In the genomic region with DNA sequence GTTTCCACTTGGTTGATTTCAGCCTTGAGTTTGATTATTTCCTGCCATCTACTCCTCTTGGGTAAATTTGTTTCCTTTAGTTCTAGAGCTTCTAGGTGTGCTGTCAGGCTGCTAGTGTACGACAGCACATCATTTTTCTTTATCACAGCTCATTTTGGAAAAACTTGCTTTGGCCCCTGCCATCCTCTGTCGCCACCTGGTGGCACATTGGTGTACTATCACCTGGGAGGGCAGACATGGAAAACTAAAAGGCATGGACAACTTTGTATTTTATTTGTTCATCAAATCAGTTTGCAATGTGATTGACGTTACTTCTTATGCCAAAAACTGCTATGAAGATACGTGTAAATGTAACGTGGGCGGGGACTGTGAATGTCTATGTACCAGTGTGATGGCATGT, we compare ENCODE assay signal across 9 mouse cellular contexts. TPM values are rescaled to one million over a fixed set of nuclear protein-coding genes. Genes with fewer than 3 reads are reported as not detected.
DNase-seq lines count a peak whose midpoint lies in the region; ATAC-seq and TF ChIP-seq lines count a peak whose summit lies in the region.
"Had no signal": no experiment of that assay in that cellular context is flagged by ENCODE, and none has a peak within 500 bp of the region (broad histone marks: within the 10 kb centered on the region; RNA-seq: fewer than 3 reads in every experiment).

No protein-coding gene starts in this region.

- TF ChIP-seq POLR2A in brain, embryonic 14.5 days (IDR thresholded peaks at IDR 0.05; ENCODE audit: borderline replicate concordance, extremely low read depth, insufficient read depth, insufficient read length, poor library complexity, severe bottlenecking), result no peak

- no peak overlapping the region for H3K27ac ChIP-seq in forebrain, embryonic 11.5 days (ENCODE audit: low read depth, low read length)
- H3K27ac ChIP-seq in forebrain, embryonic 16.5 days (ENCODE audit: low read length), result no peak overlapping the region
- no peak overlapping the region for H3K27ac ChIP-seq in midbrain, embryonic 14.5 days (replicated peaks; ENCODE audit: low read depth, low read length)
- H3K27ac ChIP-seq in midbrain, embryonic 13.5 days, result no peak overlapping the region
- H3K27ac ChIP-seq in lung, embryonic 14.5 days (ENCODE audit: low read depth), result no peak overlapping the region
- H3K27ac ChIP-seq: midbrain, embryonic 12.5 days had no signal

- peak; percentile 77; the same call in 1 of the 2 replicates for TF ChIP-seq CTCF in brain, embryonic 14.5 days (IDR thresholded peaks at IDR 0.05; ENCODE audit: borderline replicate concordance, extremely low read depth, insufficient read depth, insufficient read length)
- TF ChIP-seq CTCF in lung, embryonic 14.5 days (IDR thresholded peaks at IDR 0.05; ENCODE audit: low read depth), result peak; percentile 87

- H3K9ac ChIP-seq in forebrain, embryonic 11.5 days (ENCODE audit: low read length), result no peak overlapping the region
- H3K9ac ChIP-seq in forebrain, embryonic 16.5 days (replicated peaks; ENCODE audit: low read depth, low read length), result no peak overlapping the region
- H3K9ac ChIP-seq in midbrain, embryonic 14.5 days (replicated peaks; ENCODE audit: low read length), result no peak overlapping the region
- H3K9ac ChIP-seq in midbrain, embryonic 13.5 days (replicated peaks), result no peak overlapping the region
- no peak overlapping the region for H3K9ac ChIP-seq in lung, embryonic 14.5 days
- H3K9ac ChIP-seq: midbrain, embryonic 12.5 days had no signal

- peak; percentile 62 for DNase-seq in forebrain, embryonic 11.5 days (ENCODE audit: low spot score)
- peak; percentile 59 for DNase-seq in midbrain, embryonic 14.5 days
- peak; percentile 27 for DNase-seq in brain, embryonic 14.5 days (ENCODE audit: low read depth)
- peak; percentile 40 for DNase-seq in forelimb bud, embryonic 11.5 days (ENCODE audit: low read depth, low spot score)
- DNase-seq in lung, embryonic 14.5 days, result peak; percentile 62
- peak; percentile 63 for DNase-seq in splenic B cell, adult 2 months (ENCODE audit: low read depth, low spot score)

- WGBS in forebrain, embryonic 11.5 days, result 28% methylated on average over 6 of the region's 6 CpGs
- WGBS in forebrain, embryonic 16.5 days, result 25% methylated on average over 6 of the region's 6 CpGs
- WGBS in midbrain, embryonic 14.5 days, result 30% methylated on average over 6 of the region's 6 CpGs
- WGBS in midbrain, embryonic 13.5 days, result 28% methylated on average over 6 of the region's 6 CpGs
- WGBS in lung, embryonic 14.5 days, result 18% methylated on average over 6 of the region's 6 CpGs

- no peaks in the 10 kb centered on the region for H3K9me3 ChIP-seq in forebrain, embryonic 11.5 days (ENCODE audit: control insufficient read depth, low read length)
- no peaks in the 10 kb centered on the region for H3K9me3 ChIP-seq in forebrain, embryonic 16.5 days (ENCODE audit: control insufficient read depth, low read length)
- H3K9me3 ChIP-seq in midbrain, embryonic 14.5 days (ENCODE audit: control insufficient read depth, low read length), result no peaks in the 10 kb centered on the region
- H3K9me3 ChIP-seq in midbrain, embryonic 13.5 days, result no peaks in the 10 kb centered on the region
- no peaks in the 10 kb centered on the region for H3K9me3 ChIP-seq in lung, embryonic 14.5 days (ENCODE audit: low read depth, low read length)
- H3K9me3 ChIP-seq: midbrain, embryonic 12.5 days had no signal

- H3K4me1 ChIP-seq in forebrain, embryonic 11.5 days (replicated peaks; ENCODE audit: control insufficient read depth, insufficient read depth, low read length), result no peaks in the 10 kb centered on the region
- no peaks in the 10 kb centered on the region for H3K4me1 ChIP-seq in forebrain, embryonic 16.5 days (replicated peaks; ENCODE audit: control insufficient read depth, insufficient read depth, low read length)
- no peaks in the 10 kb centered on the region for H3K4me1 ChIP-seq in midbrain, embryonic 14.5 days (ENCODE audit: control insufficient read depth, insufficient read depth, low read length)
- H3K4me1 ChIP-seq in midbrain, embryonic 13.5 days (replicated peaks), result no peaks in the 10 kb centered on the region
- no peaks in the 10 kb centered on the region for H3K4me1 ChIP-seq in lung, embryonic 14.5 days (ENCODE audit: insufficient read depth)
- H3K4me1 ChIP-seq: midbrain, embryonic 12.5 days had no signal

- H3K27me3 ChIP-seq in forebrain, embryonic 11.5 days (ENCODE audit: control insufficient read depth, insufficient read depth, low read length), result no peaks in the 10 kb centered on the region
- no peaks in the 10 kb centered on the region for H3K27me3 ChIP-seq in forebrain, embryonic 16.5 days (replicated peaks; ENCODE audit: control insufficient read depth, insufficient read depth, low read length)
- H3K27me3 ChIP-seq in midbrain, embryonic 14.5 days (ENCODE audit: control insufficient read depth, insufficient read depth, low read length), result no peaks in the 10 kb centered on the region
- H3K27me3 ChIP-seq in midbrain, embryonic 13.5 days, result no peaks in the 10 kb centered on the region
- no peaks in the 10 kb centered on the region for H3K27me3 ChIP-seq in lung, embryonic 14.5 days (ENCODE audit: insufficient read depth, low read length)
- no peaks in the 10 kb centered on the region for H3K27me3 ChIP-seq in splenic B cell, adult 2 months (ENCODE audit: control insufficient read depth, insufficient read depth, low read length, poor library complexity, severe bottlenecking)
- H3K27me3 ChIP-seq: midbrain, embryonic 12.5 days had no signal

- no peak for ATAC-seq in forebrain, embryonic 11.5 days (replicated peaks; ENCODE audit: low FRiP score)
- ATAC-seq in forebrain, embryonic 16.5 days, result no peak
- ATAC-seq in midbrain, embryonic 14.5 days (ENCODE audit: low FRiP score, low TSS enrichment), result no peak
- no peak for ATAC-seq in midbrain, embryonic 13.5 days
- no peak for ATAC-seq in lung, embryonic 14.5 days (ENCODE audit: insufficient read depth)

- no peak overlapping the region for H3K4me3 ChIP-seq in forebrain, embryonic 11.5 days (ENCODE audit: low read depth, low read length)
- no peak overlapping the region for H3K4me3 ChIP-seq in forebrain, embryonic 16.5 days (replicated peaks; ENCODE audit: low read length)
- no peak overlapping the region for H3K4me3 ChIP-seq in midbrain, embryonic 14.5 days (replicated peaks; ENCODE audit: low read depth, low read length)
- no peak overlapping the region for H3K4me3 ChIP-seq in midbrain, embryonic 13.5 days (replicated peaks)
- no peak overlapping the region for H3K4me3 ChIP-seq in lung, embryonic 14.5 days (ENCODE audit: low read depth, low read length)
- H3K4me3 ChIP-seq: midbrain, embryonic 12.5 days had no signal

- H3K4me2 ChIP-seq in forebrain, embryonic 11.5 days (ENCODE audit: low read depth, low read length, severe bottlenecking), result no peak overlapping the region
- H3K4me2 ChIP-seq in forebrain, embryonic 16.5 days (ENCODE audit: low read length), result no peak overlapping the region
- no peak overlapping the region for H3K4me2 ChIP-seq in midbrain, embryonic 14.5 days (ENCODE audit: low read length)
- H3K4me2 ChIP-seq in midbrain, embryonic 13.5 days (replicated peaks), result no peak overlapping the region
- no peak overlapping the region for H3K4me2 ChIP-seq in lung, embryonic 14.5 days
- H3K4me2 ChIP-seq: midbrain, embryonic 12.5 days had no signal

- no peaks in the 10 kb centered on the region for H3K36me3 ChIP-seq in forebrain, embryonic 11.5 days (ENCODE audit: control insufficient read depth, insufficient read depth, low read length)
- H3K36me3 ChIP-seq in forebrain, embryonic 16.5 days (ENCODE audit: control insufficient read depth, insufficient read depth), result no peaks in the 10 kb centered on the region
- no peaks in the 10 kb centered on the region for H3K36me3 ChIP-seq in midbrain, embryonic 14.5 days (ENCODE audit: control insufficient read depth, insufficient read depth, low read length)
- H3K36me3 ChIP-seq in midbrain, embryonic 13.5 days, result no peaks in the 10 kb centered on the region
- no peaks in the 10 kb centered on the region for H3K36me3 ChIP-seq in lung, embryonic 14.5 days (ENCODE audit: insufficient read depth)
- no peaks in the 10 kb centered on the region for H3K36me3 ChIP-seq in splenic B cell, adult 2 months (ENCODE audit: control insufficient read depth, insufficient read depth, low read length, poor library complexity, severe bottlenecking)
- H3K36me3 ChIP-seq: midbrain, embryonic 12.5 days had no signal

RNA-seq across cellular contexts. Expression of gene Perp, which starts 59.3 kb away (rescaled TPM):
- 11.4 and 11.8 TPM in 2 replicates for polyA plus RNA-seq in forebrain, embryonic 11.5 days (2014; fragmentation: Nextera tagmentation; extraction: Ambion mirVana)
- 5.4 and 7.1 TPM in 2 replicates for polyA plus RNA-seq in forebrain, embryonic 16.5 days (2015; fragmentation: Nextera tagmentation; extraction: Ambion mirVana)
- 4.1 and 4.3 TPM in 2 replicates for polyA plus RNA-seq in midbrain, embryonic 14.5 days (2014; fragmentation: Nextera tagmentation; extraction: Ambion mirVana)
- polyA plus RNA-seq in midbrain, embryonic 13.5 days (2015; fragmentation: Nextera tagmentation; extraction: Ambion mirVana), result 1.6 and 2.6 TPM in 2 replicates
- polyA plus RNA-seq in brain, embryonic 14.5 days (2012; rRNA removed), result 12.8 and 16.5 TPM in 2 replicates
- 15.0 and 21.2 TPM in 2 replicates for polyA plus RNA-seq in lung, embryonic 14.5 days (2014; fragmentation: Nextera tagmentation; extraction: Ambion mirVana)
